Mouse (Mus musculus) CH12.LX (cell line): Measurements from ENCODE around the gene St3gal3. TPM values are rescaled to one million over a fixed set of nuclear protein-coding genes. Genes with fewer than 3 reads are reported as not detected.

Experiments used
- DNase-seq: peaks from one replicate; pipeline ENCODE4 v3.0.0-alpha.2; 2013; ENCODE audit errors: extremely low read depth
- H3K27ac ChIP-seq: 2 replicates; pipeline ENCODE4 v1.5.1; 2012; ENCODE audit warnings: low read depth, mild to moderate bottlenecking, control low read depth, moderate library complexity; ENCODE audit not compliant: insufficient read depth
- H3K27me3 ChIP-seq: replicated peaks from 2 replicates; pipeline ENCODE3; 2012; ENCODE audit warnings: inconsistent platforms
- H3K36me3 ChIP-seq, 2 experiments: replicated peaks in 1 of 2; 2 replicates each; pipeline versions ENCODE3 to v1.6.1; 2012; ENCODE audit warnings: inconsistent platforms in 1 of 2, low read length in 1 of 2, mild to moderate bottlenecking in 1 of 2, mixed read lengths in 1 of 2, moderate library complexity in 1 of 2; ENCODE audit not compliant: control insufficient read depth in 1 of 2, insufficient read depth in 1 of 2
- H3K4me1 ChIP-seq, 2 experiments: 2 replicates each; pipeline ENCODE4 v1.6.1; 2012; ENCODE audit warnings: inconsistent platforms in 1 of 2, moderate library complexity in 1 of 2; ENCODE audit not compliant: insufficient read depth in 2 of 2, control insufficient read depth in 1 of 2
- H3K4me2 ChIP-seq: 2 replicates; pipeline ENCODE4 v1.6.1; 2012; ENCODE audit warnings: low read depth, mild to moderate bottlenecking, control low read depth; ENCODE audit not compliant: poor library complexity, insufficient read depth, severe bottlenecking
- H3K4me3 ChIP-seq, 3 experiments: fragments of 150-350 bp in 1 of 3; sonication (generic) in 1 of 3; replicated peaks in 1 of 3; 2 replicates each; pipeline versions ENCODE3 to v1.5.1; 2011 to 2012; ENCODE audit warnings: low read depth in 2 of 3, low read length in 2 of 3, mild to moderate bottlenecking in 2 of 3, moderate library complexity in 2 of 3, control low read depth in 1 of 3, improper control_type of control experiment in 1 of 3, inconsistent platforms in 1 of 3, mixed read lengths in 1 of 3; ENCODE audit not compliant: poor library complexity in 1 of 3
- H3K79me2 ChIP-seq: replicated peaks from 2 replicates; pipeline ENCODE4 v1.6.1; 2012; ENCODE audit warnings: mild to moderate bottlenecking, moderate library complexity; ENCODE audit not compliant: control insufficient read depth, poor library complexity, insufficient read depth, severe bottlenecking; ENCODE audit errors: extremely low read depth
- H3K9ac ChIP-seq: 2 replicates; pipeline ENCODE4 v1.6.1; 2012; ENCODE audit warnings: low read depth, mild to moderate bottlenecking, control low read depth, moderate library complexity; ENCODE audit not compliant: insufficient read depth
- H3K9me3 ChIP-seq: replicated peaks from 2 replicates; pipeline ENCODE3; 2012; ENCODE audit warnings: low read length, inconsistent platforms, mixed read lengths
- BHLHE40 ChIP-seq: IDR thresholded peaks from 2 replicates; pipeline ENCODE4 v1.6.1; 2011; ENCODE audit warnings: mild to moderate bottlenecking, low read depth, low read length, improper control_type of control experiment
- CHD1 ChIP-seq: IDR thresholded peaks from 2 replicates; pipeline ENCODE4 v1.6.1; 2012; ENCODE audit warnings: low read depth, low read length, improper control_type of control experiment, inconsistent platforms
- CHD2 ChIP-seq: IDR thresholded peaks from 2 replicates; pipeline ENCODE4 v1.6.1; 2011; ENCODE audit warnings: low read length, improper control_type of control experiment
- E2F4 ChIP-seq: IDR thresholded peaks from 2 replicates; pipeline ENCODE4 v1.6.1; 2011; ENCODE audit warnings: low read depth, low read length, improper control_type of control experiment; ENCODE audit not compliant: insufficient replicate concordance
- ELF1 ChIP-seq: IDR thresholded peaks from 2 replicates; pipeline ENCODE4 v1.6.1; 2014; ENCODE audit warnings: low read depth, mild to moderate bottlenecking, inconsistent platforms, low read length, improper control_type of control experiment
- ETS1 ChIP-seq: conservative IDR thresholded peaks from 2 replicates; pipeline ENCODE4 v1.6.1; 2012; ENCODE audit warnings: low read depth, mild to moderate bottlenecking, inconsistent platforms, low read length, improper control_type of control experiment, moderate library complexity
- GABPA ChIP-seq: IDR thresholded peaks from 2 replicates; pipeline ENCODE4 v1.6.1; 2012; ENCODE audit warnings: low read depth, low read length, improper control_type of control experiment, inconsistent platforms; ENCODE audit not compliant: insufficient replicate concordance
- IRF4 ChIP-seq: IDR thresholded peaks from 2 replicates; pipeline ENCODE4 v1.6.1; 2014; ENCODE audit warnings: low read depth, mild to moderate bottlenecking, inconsistent platforms, low read length, improper control_type of control experiment
- JUN ChIP-seq: IDR thresholded peaks from 2 replicates; pipeline ENCODE4 v1.6.1; 2011; ENCODE audit warnings: low read depth, mild to moderate bottlenecking, low read length, improper control_type of control experiment, moderate library complexity; ENCODE audit not compliant: insufficient read depth
- KAT2A ChIP-seq: IDR thresholded peaks from 2 replicates; pipeline ENCODE4 v1.6.1; 2012; ENCODE audit warnings: low read length, improper control_type of control experiment, inconsistent platforms; ENCODE audit not compliant: insufficient replicate concordance
- MAX ChIP-seq: IDR thresholded peaks from 2 replicates; pipeline ENCODE4 v1.6.1; 2011; ENCODE audit warnings: low read length, improper control_type of control experiment
- MAZ ChIP-seq: IDR thresholded peaks from 2 replicates; pipeline ENCODE4 v1.6.1; 2012; ENCODE audit warnings: low read depth, mild to moderate bottlenecking, inconsistent platforms, low read length, improper control_type of control experiment, moderate library complexity
- MEF2A ChIP-seq: IDR thresholded peaks from 2 replicates; pipeline ENCODE4 v1.6.1; 2014; ENCODE audit warnings: low read depth, mild to moderate bottlenecking, inconsistent platforms, low read length, improper control_type of control experiment, borderline replicate concordance
- MXI1 ChIP-seq: IDR thresholded peaks from 2 replicates; pipeline ENCODE4 v1.6.1; 2011; ENCODE audit warnings: mild to moderate bottlenecking, low read depth, low read length, improper control_type of control experiment
- MYC ChIP-seq: IDR thresholded peaks from 2 replicates; pipeline ENCODE4 v1.6.1; 2011; ENCODE audit warnings: low read depth, mild to moderate bottlenecking, improper control_type of control experiment, low read length
- PAX5 ChIP-seq: IDR thresholded peaks from 2 replicates; pipeline ENCODE4 v1.6.1; 2012; ENCODE audit warnings: low read length, inconsistent platforms, mixed read lengths
- RAD21 ChIP-seq: IDR thresholded peaks from 2 replicates; pipeline ENCODE4 v1.6.1; 2011; ENCODE audit warnings: low read depth, mild to moderate bottlenecking, low read length, improper control_type of control experiment, moderate library complexity
- SMC3 ChIP-seq: IDR thresholded peaks from 2 replicates; pipeline ENCODE4 v1.6.1; 2011; ENCODE audit warnings: low read depth, low read length, improper control_type of control experiment
- TBP ChIP-seq: conservative IDR thresholded peaks from 2 replicates; pipeline ENCODE4 v1.6.1; 2011; ENCODE audit warnings: low read depth, low read length, improper control_type of control experiment
- TCF12 ChIP-seq: IDR thresholded peaks from 2 replicates; pipeline ENCODE4 v1.6.1; 2014; ENCODE audit warnings: low read depth, mild to moderate bottlenecking, inconsistent platforms, low read length, improper control_type of control experiment
- USF1 ChIP-seq: IDR thresholded peaks from 2 replicates; pipeline ENCODE4 v1.6.1; 2014; ENCODE audit warnings: low read depth, mild to moderate bottlenecking, inconsistent platforms, low read length, improper control_type of control experiment
- USF2 ChIP-seq: conservative IDR thresholded peaks from 2 replicates; pipeline ENCODE4 v1.6.1; 2011; ENCODE audit warnings: low read depth, low read length, improper control_type of control experiment
- ZKSCAN1 ChIP-seq: IDR thresholded peaks from 2 replicates; pipeline ENCODE4 v1.6.1; 2012; ENCODE audit warnings: low read depth, inconsistent platforms, low read length, improper control_type of control experiment, borderline replicate concordance
- ZNF384 ChIP-seq: IDR thresholded peaks from 2 replicates; pipeline ENCODE4 v1.6.1; 2012; ENCODE audit warnings: low read depth, low read length, improper control_type of control experiment, inconsistent platforms
- dilution Hi-C: fragments of 300-500 bp; cut with MboI; formaldehyde crosslinking; loops from 2 replicates; pipeline ENCODE4 v1.14.3; 2020; ENCODE audit warnings: low sequenced_read_pairs; ENCODE audit not compliant: extremely low pct_unique_long_range_greater_than_20kb, extremely low pct_ligation_motif_present
- in situ Hi-C: fragments of 300-500 bp; cut with MboI; formaldehyde crosslinking; loops from 3 replicates; pipeline ENCODE4 v1.14.3; 2019; ENCODE audit warnings: low sequenced_read_pairs, low pct_ligation_motif_present, low pct_unique_long_range_greater_than_20kb, mixed read lengths
- polyA plus RNA-seq: library from polyadenylated mRNA; unstranded; fragments of >175 nt; gene quantifications from 2 replicates; pipeline ENCODE4 v1.2.1, GENCODE M21; 2012; ENCODE audit warnings: low read depth; ENCODE audit not compliant: insufficient read length
- total RNA-seq, 2 experiments: library from RNA; depleted of rRNA; stranded (reverse); fragments of 300-350 nt in 1 of 2; fragments of >200 nt in 1 of 2; gene quantifications; 2 replicates each; pipeline ENCODE4 v1.2.3; 2012 to 2014

Gene St3gal3
- total and polyA plus RNA-seq, 3 experiments, result 7.1 to 10.1 (median 8.2) TPM

DNA sequence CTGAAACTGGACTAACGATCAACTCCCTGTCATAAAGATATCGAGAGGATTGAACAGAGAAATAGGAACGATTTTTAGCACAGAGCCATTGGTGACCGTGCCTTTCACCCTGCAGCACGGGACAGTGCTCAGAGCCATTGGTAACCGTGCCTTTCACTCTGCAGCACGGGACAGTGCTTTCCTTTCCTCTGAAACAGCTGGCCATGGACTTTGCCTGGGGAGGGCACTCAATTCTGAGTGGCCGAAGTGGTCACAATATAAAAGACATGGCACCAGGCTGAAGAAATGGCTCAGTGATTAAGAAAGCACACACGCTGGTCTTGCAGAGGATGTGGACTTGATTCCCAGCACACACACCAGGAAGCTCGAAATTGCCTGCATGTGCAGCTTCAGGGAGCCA lies 133.4 kb downstream of the St3gal3 start:
- no peaks in the 10 kb centered on the region; the same call in 1 of the 2 replicates for H3K79me2 ChIP-seq
- H3K4me3 ChIP-seq, result no peak overlapping the region
- DNase-seq, result no peak
- H3K36me3 ChIP-seq, result peaks cover 0 to 15% of the 10 kb centered on the region in 2 experiments
- H3K4me1 ChIP-seq, result peaks cover 0 to 10% of the 10 kb centered on the region in 2 experiments; a peak in 1 of 4 replicates
- no peaks in the 10 kb centered on the region for H3K27me3 ChIP-seq
- H3K9me3 ChIP-seq, result no peaks in the 10 kb centered on the region
- dilution Hi-C loops (no loop called here), in situ Hi-C loops (no loop called here)
- H3K27ac ChIP-seq, result no peak overlapping the region
- TF ChIP-seq ZNF384 (no peak), USF2 (no peak), BHLHE40 (no peak), MYC (no peak), SMC3 (no peak), IRF4 (no peak), PAX5 (no peak), GABPA (no peak), E2F4 (no peak), ZKSCAN1 (no peak), CHD2 (no peak), TCF12 (no peak), ETS1 (no peak), KAT2A (no peak), CHD1 (no peak), MAX (no peak), RAD21 (no peak), USF1 (no peak), MAZ (no peak)
- H3K9ac ChIP-seq, result no peak overlapping the region
- no peak overlapping the region for H3K4me2 ChIP-seq

DNA sequence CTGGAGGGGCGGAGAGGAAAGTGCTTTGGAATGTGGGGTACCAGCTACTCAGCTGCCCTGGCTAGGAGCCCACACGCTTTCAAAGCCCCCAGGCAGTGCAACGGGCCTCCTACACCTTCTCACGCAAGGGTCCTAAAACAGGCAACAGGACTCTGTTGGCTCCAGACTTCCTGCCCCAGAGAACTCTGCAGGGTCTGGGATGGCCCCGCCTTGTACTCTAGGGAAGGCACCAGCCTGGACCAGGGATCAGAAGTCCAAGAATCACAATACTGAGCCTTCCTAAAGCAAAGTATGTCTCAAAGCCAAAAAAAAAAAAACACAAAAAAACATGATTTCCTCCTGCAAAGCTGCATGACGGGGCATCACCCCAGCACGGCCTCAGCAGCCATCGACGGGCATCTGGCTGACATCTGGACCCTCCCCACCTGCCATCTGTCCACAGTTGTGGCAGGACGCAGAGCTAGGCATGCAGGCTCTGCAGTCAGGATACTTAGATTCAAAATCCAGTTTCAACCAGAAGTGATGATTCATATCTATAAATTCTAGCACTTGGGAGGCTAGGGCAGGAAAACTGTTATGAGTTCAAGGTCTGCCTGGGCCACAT lies 134.0 kb downstream of the St3gal3 start:
- TF ChIP-seq TBP, result no peak
- TF ChIP-seq KAT2A, result no peak
- no peak for TF ChIP-seq ELF1
- TF ChIP-seq RAD21, result no peak
- TF ChIP-seq JUN, result no peak
- TF ChIP-seq MXI1, result no peak
- TF ChIP-seq USF1, result no peak
- TF ChIP-seq MEF2A, result no peak
- TF ChIP-seq PAX5, result no peak
- no peak for TF ChIP-seq E2F4
- dilution Hi-C loops (no loop called here), in situ Hi-C loops (no loop called here)
- no peak overlapping the region for H3K4me2 ChIP-seq
- DNase-seq, result no peak
- no peaks in the 10 kb centered on the region; the same call in 1 of the 2 replicates for H3K79me2 ChIP-seq
- H3K36me3 ChIP-seq, result peaks cover 0 to 13% of the 10 kb centered on the region in 2 experiments
- H3K27me3 ChIP-seq, result no peaks in the 10 kb centered on the region
- no peaks in the 10 kb centered on the region for H3K9me3 ChIP-seq
- H3K4me3 ChIP-seq, result no peak overlapping the region
- no peak overlapping the region for H3K9ac ChIP-seq
- no peak overlapping the region for H3K27ac ChIP-seq
- peaks cover 0 to 10% of the 10 kb centered on the region in 2 experiments; a peak in 1 of 4 replicates for H3K4me1 ChIP-seq
